Mouse (Mus musculus): ENCODE data around the gene Prkcd. TPM values are rescaled to one million over a fixed set of nuclear protein-coding genes. Genes with fewer than 3 reads are reported as not detected.

Gene Prkcd
- total RNA-seq, 2 experiments from 2014 or later = 80.9 to 129 TPM

DNA sequence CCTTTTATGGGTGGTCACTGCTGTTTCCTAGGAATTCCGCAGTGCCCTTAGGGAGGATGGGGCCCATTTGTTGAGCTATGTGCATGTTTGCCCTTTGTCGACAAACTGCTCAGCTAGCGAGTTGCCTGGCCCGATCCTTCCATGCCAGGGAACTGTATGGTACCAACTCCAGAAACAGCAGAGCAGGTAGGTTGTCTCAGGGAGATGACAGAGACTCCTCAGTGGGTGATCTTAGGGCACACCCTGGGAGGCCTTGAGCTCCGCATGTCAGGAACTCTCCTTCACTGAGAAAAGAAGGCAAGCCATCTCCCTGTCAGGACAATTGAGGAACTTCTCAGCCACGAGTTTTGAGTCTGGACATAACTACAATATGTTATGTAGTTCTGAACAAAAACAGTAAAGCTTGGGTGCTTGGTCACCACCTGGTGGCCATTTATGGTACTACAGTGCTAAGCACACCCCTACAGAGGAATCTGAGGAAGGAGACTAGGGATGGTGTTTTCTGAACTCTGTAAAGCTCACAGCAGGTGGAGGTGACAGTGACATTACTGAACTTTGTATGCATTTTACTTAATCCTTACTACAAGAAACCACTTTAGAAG, 51.9 kb downstream of the Prkcd start:
- peak; percentile 90 for DNase-seq

DNA sequence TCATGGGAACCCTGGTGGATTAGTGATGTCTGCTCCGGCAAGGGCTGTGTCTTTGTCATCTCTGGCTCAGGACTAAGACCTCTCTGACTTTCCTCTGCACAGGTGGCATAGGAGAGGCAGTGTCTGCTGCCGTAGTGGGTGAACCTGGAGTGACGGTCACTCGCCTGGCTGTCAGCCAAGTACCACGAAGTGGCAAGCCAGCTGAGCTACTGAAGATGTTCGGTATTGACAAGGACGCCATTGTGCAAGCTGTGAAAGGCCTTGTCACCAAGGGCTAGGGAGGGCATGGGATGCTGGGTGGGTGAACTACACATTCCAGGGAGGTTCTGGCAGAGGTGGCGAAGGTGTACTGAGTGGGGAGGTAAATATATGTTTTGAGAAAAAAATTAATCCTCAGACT, 52.8 kb downstream of the Prkcd start:
- DNase-seq = peak; percentile 69

DNA sequence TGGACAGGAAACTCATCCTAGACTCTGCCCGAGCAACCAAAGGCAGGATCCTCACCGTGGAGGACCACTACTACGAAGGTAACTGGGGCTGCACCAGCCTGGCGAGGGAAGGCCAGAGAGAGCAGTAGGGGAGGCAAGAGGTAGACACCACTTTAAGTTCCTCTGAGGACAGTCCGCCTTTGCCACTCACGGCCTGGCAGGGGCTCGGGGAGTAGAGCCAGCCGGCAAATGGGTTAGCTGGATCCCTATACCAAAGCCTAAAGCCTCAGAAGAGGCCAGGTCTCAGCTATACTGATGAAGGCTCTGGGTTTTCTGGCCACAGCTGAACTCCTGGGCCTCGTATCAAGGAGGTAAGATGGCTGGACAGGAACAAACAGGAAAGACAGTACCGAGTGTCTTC, 53.8 kb downstream of the Prkcd start:
- DNase-seq = no peak

DNA sequence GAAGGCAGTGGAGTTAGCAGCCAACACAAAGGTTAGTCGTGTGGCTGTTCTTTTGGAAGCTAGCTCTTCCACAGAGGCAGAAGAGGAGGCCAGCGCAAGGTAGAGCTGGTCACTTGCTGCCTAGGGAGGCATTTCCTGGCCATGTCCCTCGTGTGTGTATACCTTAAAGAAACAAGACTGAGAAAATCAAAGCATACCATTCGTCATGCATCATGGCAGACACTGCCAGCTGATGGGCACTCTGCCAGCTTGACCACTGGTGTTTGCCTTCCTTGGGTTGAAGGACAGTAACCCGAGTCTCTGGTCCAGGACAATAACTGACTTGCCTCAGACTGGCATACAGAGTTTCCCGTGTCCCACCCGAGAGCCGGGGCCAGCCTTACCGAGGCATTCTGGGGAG, 55.7 kb downstream of the Prkcd start:
- peak; percentile 76 for DNase-seq

DNA sequence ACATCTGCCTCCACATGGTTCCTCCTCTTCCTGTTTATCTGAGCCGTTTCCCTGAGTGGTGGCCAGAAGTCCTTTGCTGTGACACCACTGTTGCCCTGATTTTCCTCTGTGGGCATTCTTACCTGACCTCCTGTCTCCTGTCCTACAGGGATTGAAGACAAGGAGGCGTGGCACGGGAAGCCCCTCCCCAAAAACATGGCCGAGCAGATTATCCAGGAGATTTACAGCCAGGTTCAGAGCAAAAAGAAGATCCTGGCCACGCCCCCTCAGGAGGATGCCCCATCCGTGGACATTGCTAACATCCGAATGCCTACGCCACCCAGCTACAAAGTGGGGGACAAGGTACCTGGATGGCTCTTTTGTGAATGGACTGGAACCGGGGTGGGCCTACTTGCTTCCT, 58.0 kb downstream of the Prkcd start:
- no peak for DNase-seq

DNA sequence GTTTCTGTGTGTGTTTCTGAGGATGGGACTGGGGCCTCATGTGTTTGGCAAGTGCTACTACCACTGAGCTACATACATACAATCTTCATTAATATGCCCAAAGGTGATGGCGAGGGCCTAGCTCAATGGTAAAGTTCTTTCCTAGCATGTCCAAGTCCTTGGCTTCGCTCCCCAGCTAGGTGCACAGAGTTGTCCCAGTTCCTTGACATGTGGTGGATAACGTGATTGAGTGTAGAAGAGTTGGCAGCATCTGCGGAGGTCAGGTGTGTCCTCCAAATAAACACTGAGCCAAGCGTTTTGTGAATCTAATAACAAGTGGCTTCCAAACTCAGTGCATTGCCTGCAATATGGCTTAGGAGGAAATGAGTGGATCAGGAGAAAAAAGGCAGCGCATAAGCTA, 59.7 kb downstream of the Prkcd start:
- DNase-seq = no peak

DNA sequence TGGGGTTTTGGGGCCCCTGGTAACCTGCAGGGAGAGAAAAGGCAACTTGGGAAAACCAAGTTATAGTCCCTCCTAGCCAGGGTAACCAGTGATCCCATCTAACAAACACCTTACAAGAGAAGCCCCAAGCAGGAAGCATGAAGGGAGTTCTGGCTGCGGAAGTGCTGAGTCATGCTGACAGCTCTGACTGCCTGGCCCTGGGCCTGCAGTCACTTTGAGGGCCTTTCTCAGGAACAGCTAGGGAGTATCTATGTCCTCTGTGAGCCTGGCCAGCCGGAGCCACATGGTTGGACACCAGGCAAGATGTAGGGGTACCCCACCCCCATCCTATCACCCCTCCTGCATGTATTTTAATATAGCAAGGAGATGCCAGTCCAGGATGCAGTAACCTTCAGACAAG, 61.6 kb downstream of the Prkcd start:
- DNase-seq = peak; percentile 78

DNA sequence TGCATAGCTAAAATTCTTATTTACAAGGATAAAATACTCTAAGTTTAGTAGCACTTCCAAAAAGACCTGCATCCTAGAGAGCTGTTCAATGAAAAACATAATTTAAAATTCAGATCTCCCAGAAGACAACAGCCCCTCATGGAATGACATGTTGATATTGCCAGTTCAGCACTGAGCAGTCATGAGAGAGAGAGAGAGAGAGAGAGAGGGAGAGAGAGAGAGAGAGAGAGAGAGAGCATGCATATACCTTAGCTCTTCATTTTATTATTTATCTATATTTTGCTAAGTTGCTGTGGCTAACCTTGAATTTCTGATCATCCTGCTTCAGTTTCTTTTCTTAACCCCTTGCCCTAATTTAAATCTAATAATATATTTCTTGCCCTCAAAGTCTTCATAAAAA, 63.7 kb downstream of the Prkcd start:
- no peak for DNase-seq

DNA sequence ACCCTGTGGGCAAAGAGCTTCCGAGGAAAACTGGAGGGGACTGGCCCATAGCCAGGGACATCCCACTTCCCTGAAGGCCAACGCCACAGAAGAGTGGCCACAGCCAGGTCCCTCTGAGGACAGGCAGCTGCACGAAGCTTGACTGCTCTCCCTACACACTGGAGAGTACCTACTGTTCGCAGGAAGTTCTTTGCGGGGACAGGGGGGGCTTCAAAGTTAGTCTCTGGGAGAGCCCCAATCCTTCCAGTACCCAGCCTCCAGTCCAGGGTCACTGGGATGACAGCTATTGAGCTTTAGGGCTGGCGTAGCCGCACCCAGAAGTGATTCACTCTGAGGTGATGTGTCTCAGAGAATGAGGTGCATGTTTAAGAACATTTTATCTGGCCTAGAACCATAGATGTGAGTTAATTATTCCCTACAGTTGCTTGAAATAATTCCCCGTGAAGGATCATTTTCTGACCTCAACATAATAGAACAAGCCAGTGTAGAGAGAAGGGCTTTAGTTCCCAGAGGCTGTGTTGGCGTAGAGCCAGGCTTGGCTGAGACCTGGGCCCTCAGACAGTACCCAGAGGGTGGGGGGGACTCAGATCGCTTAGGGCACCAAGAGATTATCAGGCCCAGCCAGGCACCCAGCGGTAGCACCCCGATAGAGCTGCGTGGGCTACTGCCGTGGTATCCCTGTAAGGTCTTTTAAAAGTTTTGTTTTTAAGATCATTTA, 64.4 kb downstream of the Prkcd start:
- DNase-seq = peak; percentile 58

DNA sequence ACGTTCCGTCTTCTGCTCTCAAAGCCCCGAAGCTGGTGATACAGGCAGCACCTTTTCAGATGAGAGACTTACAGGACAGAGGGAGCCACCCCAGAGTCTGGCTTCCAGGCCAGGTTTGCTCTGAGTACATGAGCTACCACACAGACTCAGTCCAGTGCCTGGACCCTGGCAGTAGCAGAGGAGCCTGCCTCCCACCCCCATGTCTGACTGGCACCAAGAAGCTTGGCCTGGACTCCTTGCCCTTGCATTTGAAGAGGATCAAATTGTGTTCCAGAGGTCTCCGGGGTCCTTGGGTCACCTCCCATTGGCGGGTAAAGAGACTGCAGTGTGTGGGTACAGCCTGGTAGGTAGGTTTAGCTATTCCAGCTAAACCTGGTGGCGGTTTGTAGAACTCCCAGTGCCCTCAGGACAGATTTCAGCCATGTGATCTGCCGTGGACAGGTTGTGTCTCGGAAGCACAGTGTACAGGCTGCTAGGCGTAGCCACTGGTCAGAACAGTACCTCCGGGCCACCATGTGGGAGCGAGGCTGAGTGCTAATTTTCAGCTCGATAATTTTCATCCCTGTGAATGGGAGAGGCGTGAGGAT, 65.1 kb downstream of the Prkcd start:
- DNase-seq = no peak

DNA sequence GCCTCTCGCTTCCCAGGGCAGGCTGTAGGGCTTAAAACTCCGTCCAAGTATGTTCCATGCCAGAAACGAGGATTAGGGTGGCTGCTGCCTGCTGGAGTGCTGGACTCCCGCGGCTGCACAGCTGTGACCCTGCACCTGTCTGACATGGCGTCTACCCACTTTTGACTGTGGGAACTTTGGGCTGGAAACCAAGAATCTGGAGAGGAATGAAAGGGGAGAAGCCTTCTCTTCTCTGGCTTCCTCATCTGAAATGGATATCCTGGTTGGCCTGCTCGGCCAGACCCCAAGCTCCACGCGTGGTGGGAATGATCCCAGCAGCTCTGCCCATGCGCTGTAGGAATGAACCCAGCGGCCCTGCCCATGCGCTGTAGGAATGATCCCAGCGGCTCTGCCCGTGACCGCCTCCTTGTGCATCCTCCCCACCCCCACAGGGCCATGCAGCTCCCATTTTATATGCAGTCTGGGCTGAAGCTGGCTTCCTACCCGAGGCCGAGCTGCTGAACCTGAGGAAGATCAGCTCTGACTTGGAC, 66.6 kb downstream of the Prkcd start:
- no peak for DNase-seq

DNA sequence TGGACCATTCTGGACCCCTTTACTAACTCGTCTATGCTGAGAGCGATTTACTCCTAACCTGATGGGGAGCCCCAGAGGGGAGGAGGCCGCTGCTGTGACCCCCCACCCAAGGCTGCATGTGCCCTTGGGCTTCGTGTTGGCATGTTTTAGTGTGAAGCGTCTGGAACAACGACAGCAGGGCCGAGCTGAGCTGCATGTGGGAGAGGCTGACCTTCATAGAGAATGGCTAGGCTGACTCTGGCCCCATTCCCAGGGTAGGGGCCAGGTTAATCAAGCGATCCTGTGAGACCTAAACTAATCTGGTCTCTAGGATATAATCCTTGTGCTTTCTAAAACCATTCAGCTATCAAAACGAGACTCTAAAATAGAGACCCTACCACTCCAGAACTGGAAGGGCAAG, 68.3 kb downstream of the Prkcd start:
- DNase-seq = no peak

DNA sequence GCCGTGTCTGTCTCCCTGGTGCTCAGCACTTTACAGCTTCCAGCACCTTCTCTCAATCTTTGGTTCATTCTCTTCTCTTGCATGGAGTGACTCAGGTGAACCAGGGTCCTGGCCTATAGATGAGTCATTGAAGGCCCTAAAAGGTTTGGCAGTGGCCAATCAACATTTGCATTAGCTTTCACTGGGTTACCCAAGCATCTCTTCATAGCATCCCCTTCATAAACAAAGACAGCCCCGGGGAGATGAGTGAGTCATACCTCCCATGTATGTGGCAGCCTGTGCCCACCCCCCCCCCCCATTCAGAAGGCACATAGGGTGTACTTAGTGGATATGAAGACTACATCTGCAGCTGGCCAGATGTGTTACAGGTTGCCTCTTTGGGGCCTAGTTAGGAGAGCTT, 69.4 kb downstream of the Prkcd start:
- no peak for DNase-seq

DNA sequence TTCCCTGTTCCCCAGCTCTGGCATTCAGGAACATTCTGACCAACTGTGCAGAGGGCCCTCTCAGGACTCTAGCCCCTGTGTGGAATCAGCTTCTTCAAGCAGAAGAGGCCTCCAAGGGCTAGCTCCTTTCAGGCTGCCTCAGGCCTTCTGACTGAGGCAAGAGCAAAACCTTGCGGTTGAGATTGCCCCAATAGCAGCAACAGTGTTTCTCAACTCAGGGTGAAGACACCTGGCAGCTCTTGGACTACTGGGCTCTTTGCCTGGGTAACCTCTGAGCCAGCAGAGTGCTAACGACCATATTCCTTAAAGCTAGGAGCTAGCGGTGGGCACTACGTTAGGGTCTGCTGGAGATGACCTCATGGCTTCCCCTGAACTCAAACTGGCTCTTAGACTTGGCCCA, 72.8 kb downstream of the Prkcd start:
- DNase-seq = peak; percentile 74

DNA sequence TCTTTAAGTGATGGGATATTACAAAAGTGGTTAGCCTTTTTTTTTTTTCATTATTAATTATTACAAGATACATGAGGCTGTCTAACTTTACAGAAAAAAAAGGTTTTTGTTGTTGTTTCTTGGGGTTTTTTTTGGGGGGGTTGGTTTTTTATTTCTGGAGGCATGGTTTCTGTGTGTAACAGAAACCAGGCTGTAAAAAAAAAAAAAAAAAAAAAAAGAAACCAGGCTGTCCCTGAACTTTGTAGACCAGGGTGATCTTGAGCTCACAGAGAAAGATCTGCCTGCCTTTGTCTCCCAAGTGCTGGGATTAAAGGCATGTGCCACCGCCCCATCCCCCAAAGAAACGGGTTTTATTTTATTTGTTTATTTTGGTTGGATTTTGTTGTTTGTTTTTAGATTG, 74.0 kb downstream of the Prkcd start:
- DNase-seq = no peak

DNA sequence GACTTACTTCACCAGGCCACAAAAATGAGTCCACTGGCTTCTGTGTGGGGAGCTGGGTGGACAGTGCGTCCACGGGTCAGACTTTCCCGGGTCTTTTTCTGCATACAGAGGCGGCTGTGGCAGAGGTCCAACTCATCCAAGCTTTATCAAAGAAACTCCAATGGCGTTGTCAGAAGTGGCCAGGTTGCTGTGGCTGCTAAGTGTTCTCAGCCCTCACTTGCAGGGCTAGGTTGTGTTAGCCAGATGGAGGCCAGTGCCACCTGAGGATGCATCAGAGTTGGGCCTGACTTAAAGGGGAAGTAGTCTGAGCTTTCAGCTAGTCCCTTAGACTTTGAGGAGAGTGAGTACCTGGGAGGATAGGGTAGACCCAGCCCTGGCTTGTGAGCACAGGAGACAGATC, 74.5 kb downstream of the Prkcd start:
- no peak for DNase-seq

DNA sequence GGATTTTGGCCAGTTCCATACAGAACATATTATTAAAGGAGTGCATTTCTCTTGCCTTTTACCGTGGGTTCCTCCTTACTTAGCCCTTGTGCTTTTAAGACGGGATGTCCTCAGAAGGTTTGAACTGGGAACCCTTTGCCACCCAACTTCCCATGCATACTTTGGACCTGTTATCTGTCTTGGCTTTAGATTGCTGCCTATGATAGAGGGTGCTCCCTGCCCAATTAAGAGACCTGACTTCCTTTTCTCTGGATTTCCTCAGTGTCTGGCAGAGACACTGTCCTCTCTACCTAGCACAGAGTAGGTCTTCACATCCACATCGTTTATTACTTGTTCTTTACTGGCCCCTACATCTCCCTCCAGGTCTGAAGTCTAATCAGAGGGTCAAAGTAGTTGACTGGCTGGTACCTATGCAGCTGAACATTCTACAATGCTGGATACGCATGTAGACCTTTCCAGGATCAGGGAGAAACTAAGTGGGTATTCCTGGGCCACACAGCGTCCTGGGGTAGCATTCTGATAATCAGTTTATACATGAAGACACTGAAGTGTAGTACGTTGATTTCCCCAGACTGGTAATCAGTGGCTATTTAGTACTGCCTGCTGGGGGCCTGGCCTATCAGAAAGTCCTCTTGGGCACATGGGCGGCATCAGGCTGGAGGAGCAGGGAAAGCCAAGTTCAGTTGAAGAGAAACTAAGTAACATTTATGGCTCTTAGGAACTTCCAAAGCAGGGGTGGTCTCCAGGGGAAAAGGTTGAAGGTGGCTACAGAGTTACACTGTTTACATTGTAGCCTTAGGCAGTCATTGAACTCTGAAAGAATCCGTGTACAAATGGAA, 75.6 kb downstream of the Prkcd start:
- DNase-seq = no peak

DNA sequence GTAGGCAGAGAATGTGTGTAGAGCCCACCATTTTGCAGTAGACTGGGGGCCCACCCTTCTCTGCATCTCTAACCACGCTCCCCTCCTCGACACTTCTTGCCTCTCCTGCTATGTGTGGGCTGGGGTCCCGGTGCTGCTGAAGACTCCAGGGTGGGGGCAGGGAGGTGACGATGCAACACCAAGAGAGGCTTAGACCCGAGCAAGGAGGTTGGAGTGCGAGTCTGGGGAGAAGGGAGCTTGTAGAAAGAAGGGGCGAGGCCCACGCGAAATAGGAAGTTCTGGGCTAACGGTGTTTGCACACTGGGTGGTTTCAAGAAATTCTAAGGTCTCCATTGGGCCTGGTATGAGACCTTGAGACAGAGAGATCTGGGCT, 76.2 kb downstream of the Prkcd start:
- DNase-seq = no peak

DNA sequence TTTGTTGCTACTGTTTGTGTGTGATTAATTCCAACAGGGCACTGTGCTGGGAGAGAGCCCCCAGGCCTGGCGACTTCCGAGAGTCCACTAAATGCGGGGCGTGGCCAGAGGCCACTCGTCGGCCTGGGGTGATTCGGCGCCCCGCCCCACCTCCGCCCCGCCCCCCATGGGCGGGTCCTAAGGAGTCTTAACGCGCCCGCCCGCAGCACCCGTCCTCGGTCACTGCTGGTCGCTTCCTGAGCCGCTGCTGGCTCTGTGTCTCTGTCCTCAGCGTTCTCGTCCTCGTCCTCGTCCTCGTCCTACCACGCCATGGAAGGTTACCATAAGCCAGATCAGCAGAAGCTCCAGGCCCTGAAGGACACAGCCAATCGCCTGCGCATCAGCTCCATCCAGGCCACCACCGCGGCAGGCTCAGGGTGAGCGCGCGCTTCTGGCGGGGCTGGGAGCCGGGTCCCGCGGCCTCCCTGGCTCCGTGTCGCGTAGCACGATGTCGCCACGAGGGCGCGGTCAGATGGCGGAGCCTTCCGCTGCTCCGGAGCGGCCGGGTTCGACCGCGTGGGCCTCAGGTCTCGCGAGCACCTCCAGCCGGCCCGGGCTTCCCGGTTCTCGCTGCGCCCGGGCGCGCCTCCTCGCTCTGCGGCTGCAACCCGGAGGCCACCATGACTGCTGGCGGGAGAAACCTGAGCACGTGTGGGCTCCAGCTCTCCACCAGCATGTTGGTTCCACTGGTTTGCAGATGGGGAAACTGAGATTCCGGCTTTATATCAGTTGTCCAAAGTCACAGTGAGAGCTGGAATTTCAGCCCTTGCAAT, 76.8 kb downstream of the Prkcd start:
- DNase-seq = peak; percentile 99

DNA sequence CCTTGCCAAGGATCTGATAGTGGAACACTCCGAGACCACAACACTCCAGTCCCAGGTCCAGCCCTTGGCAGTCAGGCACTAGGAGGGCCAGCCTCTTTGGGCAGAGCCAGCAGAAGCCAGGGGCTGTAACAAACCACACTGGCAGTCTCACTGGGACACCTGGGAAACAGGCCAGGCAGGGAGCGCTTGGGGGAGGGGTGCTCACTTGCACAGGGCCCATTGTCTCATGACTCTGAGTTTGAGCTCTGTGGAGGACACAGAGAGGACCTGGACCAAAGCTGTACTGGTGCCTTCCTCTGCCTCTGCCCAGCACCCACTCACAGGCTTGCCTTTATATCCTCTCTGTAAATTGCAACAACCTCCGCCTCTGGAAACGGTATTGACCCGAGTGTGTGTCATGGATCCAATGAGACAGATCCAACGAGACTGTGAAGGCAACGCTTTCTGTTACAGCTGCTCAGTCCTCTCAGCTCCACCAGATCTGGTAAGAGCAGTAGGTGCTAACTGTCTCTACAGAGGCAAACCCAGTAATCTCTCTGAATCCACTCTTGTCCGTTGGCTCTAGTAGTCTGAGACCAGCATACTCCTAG, 77.8 kb downstream of the Prkcd start, which contains the start of gene Tkt:
Gene Tkt (plus strand): TSS at position 229 of the 590 bp plus-strand sequence.
- peak; percentile 90 for DNase-seq
